Mouse (Mus musculus): ENCODE results near the gene Mov10.

GRCm38 (mm10) chr3:104856106-104856505 is 37.7 kb upstream of the Mov10 start:
- TF ChIP-seq POLR2A (IDR thresholded peaks at IDR 0.05; ENCODE audit: extremely low read depth, insufficient read depth, low read length) (no peak), CTCF (IDR thresholded peaks at IDR 0.05; ENCODE audit: low read depth, low read length) (no peak)
